Mouse (Mus musculus) G1E (cell line): Measurements from ENCODE around the gene Acr. TPM values are rescaled to one million over a fixed set of nuclear protein-coding genes. Genes with fewer than 3 reads are reported as not detected.
A peak's percentile ranks its signal among the peaks of the same experiment; 100 is the strongest.

Source experiments
- ATAC-seq: 2 replicates; pipeline ENCODE4 v1.8.0; 2016; ENCODE audit warnings: mild to moderate bottlenecking; ENCODE audit not compliant: insufficient number of reproducible peaks, poor library complexity, low FRiP score, severe bottlenecking; ENCODE audit errors: extremely low read depth
- DNase-seq: peaks from one replicate; pipeline ENCODE4 v3.0.0; 2012; ENCODE audit warnings: low spot score
- H3K27me3 ChIP-seq: 2 replicates; pipeline ENCODE4 v1.6.1; 2012; ENCODE audit warnings: mild to moderate bottlenecking, low read length, inconsistent platforms; ENCODE audit not compliant: insufficient read depth
- H3K36me3 ChIP-seq: replicated peaks from 2 replicates; pipeline ENCODE3; 2012; ENCODE audit warnings: mild to moderate bottlenecking, inconsistent platforms
- H3K4me1 ChIP-seq: 2 replicates; pipeline ENCODE4 v1.6.1; 2012; ENCODE audit warnings: low read depth, low read length, inconsistent platforms, mixed read lengths; ENCODE audit not compliant: insufficient read depth
- H3K4me3 ChIP-seq: 2 replicates; pipeline ENCODE4 v1.5.1; 2012; ENCODE audit warnings: low read depth, mild to moderate bottlenecking, inconsistent platforms, low read length, moderate library complexity, mixed read lengths
- H3K9me3 ChIP-seq: replicated peaks from 2 replicates; pipeline ENCODE4 v1.6.1; 2012; ENCODE audit warnings: inconsistent platforms
- CTCF ChIP-seq: IDR thresholded peaks from 2 replicates; pipeline ENCODE4 v1.5.1; 2012; ENCODE audit warnings: low read depth, low read length, inconsistent platforms, mixed read lengths
- GATA1 ChIP-seq: IDR thresholded peaks from 2 replicates; pipeline ENCODE4 v1.6.1; 2012; ENCODE audit warnings: borderline replicate concordance, low read length, inconsistent platforms, mixed read lengths
- GATA2 ChIP-seq: IDR thresholded peaks from 2 replicates; pipeline ENCODE4 v1.6.1; 2012; ENCODE audit warnings: low read depth, low read length, inconsistent platforms, borderline replicate concordance
- POLR2AphosphoS5 ChIP-seq: IDR thresholded peaks from 2 replicates; pipeline ENCODE4 v1.6.1; 2012; ENCODE audit warnings: low read depth, low read length, inconsistent platforms; ENCODE audit not compliant: insufficient replicate concordance
- TAL1 ChIP-seq: conservative IDR thresholded peaks from 2 replicates; pipeline ENCODE4 v1.6.1; 2012; ENCODE audit warnings: low read depth, low read length, inconsistent platforms, mixed read lengths
- polyA plus RNA-seq: library from polyadenylated mRNA; stranded (reverse); fragments of >175 nt; gene quantifications from 2 replicates; pipeline ENCODE4 v1.2.3, GENCODE M21; 2012
- total RNA-seq, 2 experiments: library from RNA; stranded (forward) in 1 of 2; stranded (reverse) in 1 of 2; fragments of 200-1000 nt in 1 of 2; fragments of >200 nt in 1 of 2; fragmentation: Nextera tagmentation in 1 of 2; gene quantifications; 2 replicates each; pipeline ENCODE4 v1.2.3; 2014 to 2017

Gene Acr
- total and polyA plus RNA-seq, 3 experiments = not detected

DNA sequence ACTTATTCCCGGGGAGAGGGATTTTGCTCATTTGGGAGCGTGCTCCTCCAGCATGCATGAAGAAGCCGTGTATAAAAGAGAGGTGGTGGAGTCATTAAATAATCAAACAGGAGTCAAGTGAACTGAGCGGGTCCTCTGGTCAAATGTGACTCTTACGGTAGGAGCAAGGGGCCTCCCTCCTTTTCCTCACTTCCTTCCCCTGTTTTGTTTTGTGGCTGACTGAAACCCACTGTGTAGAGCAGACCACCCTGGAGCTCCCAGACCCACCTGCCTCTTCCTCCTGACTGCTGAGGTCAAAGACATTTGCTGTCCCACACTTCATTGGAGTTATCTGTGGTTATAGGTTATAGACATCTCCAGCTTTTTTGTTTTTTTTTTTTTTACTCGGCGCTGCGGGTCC lies 39.4 kb downstream of the Acr start:
- no peaks in the 10 kb centered on the region for H3K4me1 ChIP-seq
- no peaks in the 10 kb centered on the region for H3K36me3 ChIP-seq
- H3K27me3 ChIP-seq = no peaks in the 10 kb centered on the region
- no peak overlapping the region for H3K4me3 ChIP-seq
- H3K9me3 ChIP-seq = no peaks in the 10 kb centered on the region
- TF ChIP-seq CTCF = no peak
- TF ChIP-seq TAL1 = no peak
- no peak for TF ChIP-seq POLR2AphosphoS5
- no peak for TF ChIP-seq GATA1
- no peak for TF ChIP-seq GATA2
- no peak for ATAC-seq
- DNase-seq = no peak

DNA sequence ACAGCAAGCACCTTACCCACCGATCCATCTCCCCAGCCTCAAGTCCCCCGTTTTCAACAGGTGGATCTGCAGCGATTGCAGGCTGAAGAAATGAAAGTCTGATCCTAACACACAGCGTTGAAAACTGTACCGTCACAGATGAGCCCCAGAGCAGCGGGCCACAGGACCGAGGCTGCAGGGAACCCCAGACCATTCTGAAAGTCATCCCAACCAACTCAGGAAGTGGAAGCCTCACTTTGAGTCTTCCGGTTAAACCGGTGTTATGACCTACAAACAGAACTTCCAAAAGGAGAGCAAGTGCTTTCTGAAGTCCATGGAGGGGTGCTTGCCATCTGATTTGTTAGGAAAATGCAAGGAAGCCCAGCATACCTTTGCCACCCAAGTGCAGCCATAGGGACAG lies 39.8 kb downstream of the Acr start:
- Histone ChIP-seq H3K27me3 (no peaks in the 10 kb centered on the region), H3K9me3 (no peaks in the 10 kb centered on the region), H3K4me3 (no peak overlapping the region), H3K36me3 (no peaks in the 10 kb centered on the region), H3K4me1 (no peaks in the 10 kb centered on the region)
- ATAC-seq (no peak), DNase-seq (no peak)
- TF ChIP-seq TAL1 (no peak), CTCF (no peak), GATA1 (no peak), POLR2AphosphoS5 (no peak), GATA2 (no peak)

DNA sequence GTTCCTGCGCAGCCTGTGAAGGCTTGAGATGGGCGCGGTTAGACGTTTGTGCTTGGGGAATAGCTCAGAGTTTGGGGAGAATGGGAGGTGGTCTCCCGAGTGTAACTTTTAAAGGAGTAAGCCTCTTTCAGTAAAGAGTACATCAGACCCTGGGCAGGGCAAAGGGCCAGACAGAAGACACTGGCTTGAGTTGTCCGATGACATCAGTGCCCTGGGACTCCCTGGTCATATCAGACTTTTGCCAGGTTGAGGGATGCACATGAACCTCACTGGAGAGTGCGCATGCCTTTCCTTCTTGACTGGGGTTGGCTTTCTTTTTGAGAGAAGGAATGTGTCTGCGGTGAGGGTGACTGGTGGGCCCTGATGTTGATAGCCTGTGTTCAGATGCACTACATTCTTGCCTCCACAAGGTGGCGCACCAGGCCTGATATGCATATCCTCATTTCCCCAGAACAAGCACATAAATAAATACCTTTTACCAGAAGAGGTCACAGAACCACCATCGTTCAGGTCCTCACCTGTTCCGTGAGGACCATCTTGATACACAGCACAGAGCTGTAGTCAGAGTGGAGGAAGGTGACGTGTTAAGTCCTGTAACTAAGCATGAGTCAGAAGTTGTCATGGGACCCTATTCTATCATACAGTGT lies 54.3 kb downstream of the Acr start:
- ATAC-seq (no peak), DNase-seq (peak; percentile 2)
- no peaks in the 10 kb centered on the region for H3K9me3 ChIP-seq
- no peak overlapping the region for H3K4me3 ChIP-seq
- H3K4me1 ChIP-seq = no peaks in the 10 kb centered on the region
- no peaks in the 10 kb centered on the region for H3K27me3 ChIP-seq
- TF ChIP-seq CTCF (peak; percentile 66), GATA1 (no peak), POLR2AphosphoS5 (no peak)
- H3K36me3 ChIP-seq = no peaks in the 10 kb centered on the region

DNA sequence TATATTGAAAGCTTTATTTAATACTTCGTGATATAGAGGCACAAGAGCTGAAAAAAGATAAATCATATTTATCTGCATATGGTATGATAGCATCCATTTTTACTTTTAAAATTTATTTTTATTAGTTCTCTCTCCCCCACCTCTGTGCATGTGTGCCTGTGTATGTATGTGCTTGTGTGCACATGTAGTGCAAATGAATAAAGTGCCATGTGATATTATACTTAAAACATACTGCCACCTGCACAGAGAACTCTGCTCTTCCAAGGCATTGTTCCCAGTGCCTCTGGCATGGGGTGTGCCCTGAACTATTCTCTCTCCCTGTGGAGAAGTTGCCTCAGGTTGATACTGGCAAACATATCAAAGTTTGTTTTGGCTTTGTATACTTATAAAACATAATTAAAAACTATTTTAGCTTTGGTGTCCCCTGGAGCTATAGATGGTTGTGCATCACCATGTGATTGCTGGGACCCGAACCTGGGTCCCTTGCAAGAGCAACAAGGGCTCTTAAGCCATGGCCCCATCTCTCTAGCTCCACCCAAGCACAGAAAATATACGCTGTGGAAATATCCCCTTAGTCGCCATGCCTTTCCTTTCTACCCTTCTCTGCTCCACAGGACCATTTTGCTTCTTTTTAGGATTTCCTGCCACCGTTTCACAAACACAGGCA lies 55.0 kb downstream of the Acr start:
- DNase-seq = no peak
- H3K9me3 ChIP-seq = no peaks in the 10 kb centered on the region
- H3K27me3 ChIP-seq = no peaks in the 10 kb centered on the region
- no peak overlapping the region for H3K4me3 ChIP-seq
- TF ChIP-seq GATA2 (no peak), CTCF (no peak), GATA1 (no peak), TAL1 (no peak), POLR2AphosphoS5 (no peak)
- no peak for ATAC-seq
- H3K36me3 ChIP-seq = no peaks in the 10 kb centered on the region
- no peaks in the 10 kb centered on the region for H3K4me1 ChIP-seq

DNA sequence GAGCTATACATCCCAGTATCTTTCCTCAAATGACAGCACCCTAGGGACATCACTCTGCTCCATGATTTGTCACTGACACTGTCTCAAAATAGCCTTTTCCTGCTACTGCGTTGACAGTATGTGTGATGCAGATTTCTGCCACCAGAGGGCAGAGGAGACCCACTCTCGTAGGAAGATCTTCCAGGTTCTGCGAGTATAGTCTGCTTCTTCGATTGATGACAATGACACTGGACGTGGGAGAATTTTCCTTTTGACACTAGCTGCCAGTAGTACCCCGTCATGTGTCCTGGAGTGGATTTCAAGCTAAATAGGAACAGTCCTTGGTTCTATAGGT lies 55.5 kb downstream of the Acr start:
- Histone ChIP-seq H3K4me1 (no peaks in the 10 kb centered on the region), H3K27me3 (no peaks in the 10 kb centered on the region), H3K4me3 (no peak overlapping the region), H3K9me3 (no peaks in the 10 kb centered on the region), H3K36me3 (no peaks in the 10 kb centered on the region)
- peak; percentile 33 for DNase-seq
- TF ChIP-seq GATA2 = no peak
- peak; percentile 82 for TF ChIP-seq CTCF
- peak; percentile 63 for ATAC-seq

Other genes starting within 250 kb of the Acr start
- gene Adm2, start 245.6 kb upstream of the Acr start, total RNA-seq (2014; fragmentation: Nextera tagmentation) = not detected in 2 replicates
- not detected in 2 replicates for gene Adm2, start 245.6 kb upstream of the Acr start, total RNA-seq (2017)
- 0.11 and 0.12 TPM in 2 replicates for gene Adm2, start 245.6 kb upstream of the Acr start, polyA plus RNA-seq
- not detected in 2 replicates for gene Miox, start 233.9 kb upstream of the Acr start, total RNA-seq (2014; fragmentation: Nextera tagmentation)
- gene Miox, start 233.9 kb upstream of the Acr start, total RNA-seq (2017) = 0.11 and 0.12 TPM in 2 replicates
- not detected in 2 replicates for gene Miox, start 233.9 kb upstream of the Acr start, polyA plus RNA-seq
- 42.7 and 76.3 TPM in 2 replicates for gene Lmf2, start 212.7 kb upstream of the Acr start, total RNA-seq (2014; fragmentation: Nextera tagmentation)
- gene Lmf2, start 212.7 kb upstream of the Acr start, total RNA-seq (2017) = 13.7 and 15.3 TPM in 2 replicates
- 116 and 125 TPM in 2 replicates for gene Lmf2, start 212.7 kb upstream of the Acr start, polyA plus RNA-seq
- gene Ncaph2, start 212.6 kb upstream of the Acr start, total RNA-seq (2014; fragmentation: Nextera tagmentation) = 147 and 164 TPM in 2 replicates
- 130 and 148 TPM in 2 replicates for gene Ncaph2, start 212.6 kb upstream of the Acr start, total RNA-seq (2017)
- 68.4 and 78.1 TPM in 2 replicates for gene Ncaph2, start 212.6 kb upstream of the Acr start, polyA plus RNA-seq
- 9.5 and 15.0 TPM in 2 replicates for gene Sco2, start 194.5 kb upstream of the Acr start, total RNA-seq (2014; fragmentation: Nextera tagmentation)
- gene Sco2, start 194.5 kb upstream of the Acr start, total RNA-seq (2017) = 26.2 and 27.8 TPM in 2 replicates
- gene Sco2, start 194.5 kb upstream of the Acr start, polyA plus RNA-seq = 62.3 and 64.6 TPM in 2 replicates
- not detected in 2 replicates for gene Tymp, start 191.3 kb upstream of the Acr start, total RNA-seq (2014; fragmentation: Nextera tagmentation)
- 0.27 and 0.35 TPM in 2 replicates for gene Tymp, start 191.3 kb upstream of the Acr start, total RNA-seq (2017)
- 0.61 and 0.69 TPM in 2 replicates for gene Tymp, start 191.3 kb upstream of the Acr start, polyA plus RNA-seq
- not detected in 2 replicates for gene Odf3b, start 189.0 kb upstream of the Acr start, total RNA-seq (2014; fragmentation: Nextera tagmentation)
- not detected in 2 replicates for gene Odf3b, start 189.0 kb upstream of the Acr start, total RNA-seq (2017)
- not detected in 2 replicates for gene Odf3b, start 189.0 kb upstream of the Acr start, polyA plus RNA-seq
- gene Klhdc7b, start 183.4 kb upstream of the Acr start, total RNA-seq (2014; fragmentation: Nextera tagmentation) = not detected in 2 replicates
- 0.05 TPM in 1 of 2 replicates, not detected in the other for gene Klhdc7b, start 183.4 kb upstream of the Acr start, total RNA-seq (2017)
- gene Klhdc7b, start 183.4 kb upstream of the Acr start, polyA plus RNA-seq = not detected in 2 replicates
- gene Syce3, start 157.8 kb upstream of the Acr start, total RNA-seq (2014; fragmentation: Nextera tagmentation) = not detected in 2 replicates
- not detected in 2 replicates for gene Syce3, start 157.8 kb upstream of the Acr start, total RNA-seq (2017)
- gene Syce3, start 157.8 kb upstream of the Acr start, polyA plus RNA-seq = not detected in 2 replicates
- 3.7 and 7.7 TPM in 2 replicates for gene Cpt1b, start 142.5 kb upstream of the Acr start, total RNA-seq (2014; fragmentation: Nextera tagmentation)
- gene Cpt1b, start 142.5 kb upstream of the Acr start, total RNA-seq (2017) = 2.1 and 2.6 TPM in 2 replicates
- gene Cpt1b, start 142.5 kb upstream of the Acr start, polyA plus RNA-seq = 0.77 and 0.88 TPM in 2 replicates
- gene C730034F03Rik, start 138.7 kb upstream of the Acr start, total RNA-seq (2014; fragmentation: Nextera tagmentation) = 4.9 and 7.4 TPM in 2 replicates
- gene C730034F03Rik, start 138.7 kb upstream of the Acr start, total RNA-seq (2017) = 2.6 and 4.9 TPM in 2 replicates
- gene C730034F03Rik, start 138.7 kb upstream of the Acr start, polyA plus RNA-seq = 0.24 and 0.25 TPM in 2 replicates
- gene Gm44502, start 138.6 kb upstream of the Acr start, total RNA-seq (2014; fragmentation: Nextera tagmentation) = not detected in 2 replicates
- 0.12 and 0.71 TPM in 2 replicates for gene Gm44502, start 138.6 kb upstream of the Acr start, total RNA-seq (2017)
- gene Gm44502, start 138.6 kb upstream of the Acr start, polyA plus RNA-seq = 0.93 and 1.3 TPM in 2 replicates
- 19.3 and 32.8 TPM in 2 replicates for gene Chkb, start 138.4 kb upstream of the Acr start, total RNA-seq (2014; fragmentation: Nextera tagmentation)
- gene Chkb, start 138.4 kb upstream of the Acr start, total RNA-seq (2017) = 42.5 and 51.0 TPM in 2 replicates
- gene Chkb, start 138.4 kb upstream of the Acr start, polyA plus RNA-seq = 75.9 and 85.4 TPM in 2 replicates
- not detected in 2 replicates for gene Mapk8ip2, start 114.4 kb upstream of the Acr start, total RNA-seq (2014; fragmentation: Nextera tagmentation)
- 0.05 TPM in 1 of 2 replicates, not detected in the other for gene Mapk8ip2, start 114.4 kb upstream of the Acr start, total RNA-seq (2017)
- gene Mapk8ip2, start 114.4 kb upstream of the Acr start, polyA plus RNA-seq = 0.01 TPM in 1 of 2 replicates, not detected in the other
- gene Arsa, start 90.9 kb upstream of the Acr start, total RNA-seq (2014; fragmentation: Nextera tagmentation) = 12.2 and 12.8 TPM in 2 replicates
- 21.1 and 25.4 TPM in 2 replicates for gene Arsa, start 90.9 kb upstream of the Acr start, total RNA-seq (2017)
- 37.5 and 39.2 TPM in 2 replicates for gene Arsa, start 90.9 kb upstream of the Acr start, polyA plus RNA-seq
- gene Shank3, start 68.7 kb upstream of the Acr start, total RNA-seq (2014; fragmentation: Nextera tagmentation) = not detected in 2 replicates
- 0.46 and 0.55 TPM in 2 replicates for gene Shank3, start 68.7 kb upstream of the Acr start, total RNA-seq (2017)
- 0.34 and 0.40 TPM in 2 replicates for gene Shank3, start 68.7 kb upstream of the Acr start, polyA plus RNA-seq
- 11.8 and 12.7 TPM in 2 replicates for gene Rabl2, start 23.6 kb downstream of the Acr start, total RNA-seq (2014; fragmentation: Nextera tagmentation)
- gene Rabl2, start 23.6 kb downstream of the Acr start, total RNA-seq (2017) = 5.3 and 5.5 TPM in 2 replicates
- 8.1 and 9.7 TPM in 2 replicates for gene Rabl2, start 23.6 kb downstream of the Acr start, polyA plus RNA-seq